Mouse (Mus musculus): ENCODE data around the gene Tcp11x2. TPM values are rescaled to one million over a fixed set of nuclear protein-coding genes. Genes with fewer than 3 reads are reported as not detected.

Tcp11x2 gene
- polyA plus RNA-seq, 1 experiment from 2014 or later, result not detected

Other genes starting within 250 kb of the Tcp11x2 start
- not detected in 2 replicates for gene AV320801, start 199.2 kb downstream of the Tcp11x2 start, polyA plus RNA-seq (2015; fragmentation: Nextera tagmentation; extraction: Ambion mirVana)
- gene Nxf7, start 95.0 kb downstream of the Tcp11x2 start, polyA plus RNA-seq (2015; fragmentation: Nextera tagmentation; extraction: Ambion mirVana), result 0.53 TPM in 1 of 2 replicates, not detected in the other
- not detected in 2 replicates for gene Prame, start 66.1 kb downstream of the Tcp11x2 start, polyA plus RNA-seq (2015; fragmentation: Nextera tagmentation; extraction: Ambion mirVana)
- gene Tmsb15a, start 31.5 kb upstream of the Tcp11x2 start, polyA plus RNA-seq (2015; fragmentation: Nextera tagmentation; extraction: Ambion mirVana), result 0.67 TPM in 1 of 2 replicates, not detected in the other
- 6.8 and 7.2 TPM in 2 replicates for gene Armcx5, start 48.9 kb upstream of the Tcp11x2 start, polyA plus RNA-seq (2015; fragmentation: Nextera tagmentation; extraction: Ambion mirVana)
- 27.7 and 30.0 TPM in 2 replicates for gene Gprasp1, start 48.9 kb upstream of the Tcp11x2 start, polyA plus RNA-seq (2015; fragmentation: Nextera tagmentation; extraction: Ambion mirVana)
- gene Bhlhb9, start 103.8 kb upstream of the Tcp11x2 start, polyA plus RNA-seq (2015; fragmentation: Nextera tagmentation; extraction: Ambion mirVana), result 32.6 and 35.7 TPM in 2 replicates
- 17.9 and 18.9 TPM in 2 replicates for gene Gprasp2, start 145.2 kb upstream of the Tcp11x2 start, polyA plus RNA-seq (2015; fragmentation: Nextera tagmentation; extraction: Ambion mirVana)